Mouse (Mus musculus): ENCODE measurements around the gene Olfr1224-ps1.

- TF ChIP-seq CTCF (IDR thresholded peaks at IDR 0.05; ENCODE audit: low read depth, low read length) (no peak), GATA1 (IDR thresholded peaks at IDR 0.05; ENCODE audit: borderline replicate concordance, low read length) (no peak), TAL1 (conservative IDR thresholded peaks at IDR 0.05; ENCODE audit: low read depth, low read length) (no peak)
Measured at GRCm38 (mm10) chr2:89105651-89106050, 58.2 kb downstream of the Olfr1224-ps1 start.

Measured in G1E (cell line).